Mouse (Mus musculus): ENCODE results near the gene Zfp687. TPM values are rescaled to one million over a fixed set of nuclear protein-coding genes. Genes with fewer than 3 reads are reported as not detected.

Zfp687 gene
- polyA plus RNA-seq, 2 experiments from 2014 or later: 10.9 to 24.0 TPM

DNA sequence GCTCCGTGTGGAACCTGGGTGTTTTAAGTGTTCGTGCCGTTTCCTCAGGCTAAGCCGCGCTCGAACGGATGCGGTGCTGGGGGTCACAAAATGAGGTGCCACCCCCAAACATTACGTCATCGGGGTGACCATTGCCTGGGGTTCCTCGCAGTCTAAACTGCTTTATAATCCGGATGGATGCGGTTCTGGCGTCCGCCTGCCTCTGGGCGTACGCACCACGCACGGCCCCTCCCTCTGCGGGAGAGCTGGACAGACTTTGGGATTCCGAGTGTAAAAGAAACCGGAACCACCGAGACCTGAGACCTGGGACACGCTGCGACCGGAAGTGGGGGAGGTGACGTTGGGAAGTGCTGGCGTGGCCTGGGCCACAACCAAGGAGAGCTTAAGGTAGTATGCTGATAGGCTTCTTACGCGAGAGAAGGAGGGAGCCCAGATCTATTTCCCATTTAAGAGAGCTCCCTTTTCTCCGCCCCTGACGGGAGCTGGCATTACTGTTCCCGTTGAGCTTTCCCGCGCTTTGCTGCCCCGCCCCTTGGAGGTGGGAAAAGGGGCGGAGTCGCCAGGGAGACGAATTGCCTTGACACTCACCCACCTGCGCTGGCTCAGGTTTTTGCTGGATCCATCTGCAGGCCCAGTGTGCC, 763 bp upstream of the Zfp687 start:
- peak; percentile 60 for ATAC-seq

- no peak for ATAC-seq
These were observed 658 bp downstream of the Zfp687 start for GRCm38 (mm10) chr3:95014428-95015151.

GRCm38 (mm10) chr3:95013699-95014427, 1.4 kb downstream of the Zfp687 start:
- no peak for ATAC-seq

GRCm38 (mm10) chr3:95012982-95013381, 2.3 kb downstream of the Zfp687 start:
- ATAC-seq: no peak

DNA sequence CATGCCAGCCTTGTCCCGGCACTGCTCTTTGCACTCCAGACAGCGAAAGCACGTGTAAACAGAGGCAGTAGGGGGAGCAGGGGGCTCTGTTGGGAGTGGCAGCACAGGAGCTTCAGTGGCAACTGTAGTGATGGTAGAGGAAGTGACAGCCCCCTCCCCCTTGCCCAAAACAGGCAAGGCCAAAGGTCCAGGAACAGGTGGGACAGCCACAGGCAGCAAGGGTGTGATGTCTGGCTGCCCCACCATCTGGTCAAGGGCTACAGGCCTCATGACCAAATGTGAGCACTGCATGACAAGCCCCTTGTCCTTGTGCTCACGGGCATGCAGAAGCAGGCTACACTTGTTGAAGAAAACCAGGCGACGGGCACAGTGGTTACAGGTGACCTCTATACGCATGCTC, 4.9 kb downstream of the Zfp687 start:
- no peak for ATAC-seq

- no peak for ATAC-seq
These were observed 7.5 kb downstream of the Zfp687 start for GRCm38 (mm10) chr3:95007706-95008105.

DNA sequence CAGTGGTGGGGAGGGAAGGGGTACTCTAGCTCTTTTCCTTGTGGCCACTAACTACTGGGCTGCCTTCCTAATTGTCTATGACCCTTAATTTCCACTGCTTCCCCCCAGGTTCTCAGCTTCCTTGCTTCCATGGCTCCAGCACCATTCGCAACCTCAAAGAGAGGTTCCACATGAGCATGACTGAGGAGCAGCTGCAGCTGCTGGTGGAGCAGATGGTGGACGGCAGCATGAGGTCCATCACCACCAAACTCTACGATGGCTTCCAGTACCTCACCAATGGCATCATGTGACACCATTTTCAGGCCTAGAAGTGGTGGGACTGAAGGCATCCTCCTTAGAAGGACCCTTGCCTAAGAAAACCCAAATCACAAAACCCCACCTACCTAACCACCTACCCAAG, 9.6 kb downstream of the Zfp687 start:
- ATAC-seq: no peak

GRCm38 (mm10) chr3:95003273-95003672, 12.0 kb downstream of the Zfp687 start:
- no peak for ATAC-seq

GRCm38 (mm10) chr3:95002569-95002968, 12.7 kb downstream of the Zfp687 start:
- no peak for ATAC-seq

- ATAC-seq: peak; percentile 90
These were observed 18.3 kb downstream of the Zfp687 start for GRCm38 (mm10) chr3:94996946-94997345.

DNA sequence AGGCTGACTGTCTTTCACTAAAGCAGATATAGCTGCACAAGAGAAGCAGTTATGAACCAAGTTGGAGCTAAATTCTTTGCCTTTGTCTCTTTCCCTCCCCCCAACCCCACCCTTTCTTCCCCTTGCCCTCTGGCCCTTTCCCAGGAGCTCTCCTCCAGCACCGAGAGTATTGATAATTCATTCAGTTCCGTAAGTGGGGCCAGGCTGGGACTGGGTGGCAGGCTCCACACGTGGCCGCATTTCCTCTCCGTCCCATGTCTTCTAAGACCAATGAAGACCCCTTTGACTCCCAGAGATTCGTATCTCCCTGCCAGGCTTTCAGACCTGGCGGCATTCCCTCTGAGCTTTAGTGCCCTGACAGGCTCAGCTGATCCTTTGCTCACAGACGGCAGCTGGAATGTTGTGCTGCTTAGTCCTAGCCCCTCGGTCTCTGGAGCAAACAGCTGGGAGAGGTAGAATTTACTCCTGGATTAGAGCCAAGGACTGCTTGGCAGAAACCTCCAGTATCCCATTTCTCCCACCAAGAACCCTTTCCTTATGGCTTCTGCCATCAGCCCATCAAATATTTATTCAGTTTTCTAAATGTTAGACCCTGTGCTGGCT, 26.0 kb downstream of the Zfp687 start:
- ATAC-seq: no peak

GRCm38 (mm10) chr3:94987578-94987977, 27.7 kb downstream of the Zfp687 start:
- no peak for ATAC-seq

DNA sequence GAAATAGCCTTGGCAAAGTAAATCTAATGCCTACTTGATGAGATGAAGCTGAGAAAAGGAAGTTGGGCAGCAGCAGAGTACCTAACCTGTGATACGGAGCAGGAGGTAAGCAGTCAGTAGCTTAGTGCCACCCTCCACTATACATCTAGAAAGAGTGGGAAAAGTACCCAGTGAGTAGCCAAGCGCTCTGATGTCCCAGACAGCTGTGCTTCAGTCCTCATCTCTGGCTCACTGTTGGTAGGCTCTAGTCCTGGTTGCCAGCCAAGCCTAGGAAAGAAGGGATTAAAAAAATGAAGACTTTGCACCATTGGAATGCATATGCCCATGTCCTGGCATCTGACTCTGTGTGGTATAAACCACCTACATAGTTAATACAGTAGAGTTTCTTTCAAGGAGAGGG, 29.7 kb downstream of the Zfp687 start:
- ATAC-seq: no peak

DNA sequence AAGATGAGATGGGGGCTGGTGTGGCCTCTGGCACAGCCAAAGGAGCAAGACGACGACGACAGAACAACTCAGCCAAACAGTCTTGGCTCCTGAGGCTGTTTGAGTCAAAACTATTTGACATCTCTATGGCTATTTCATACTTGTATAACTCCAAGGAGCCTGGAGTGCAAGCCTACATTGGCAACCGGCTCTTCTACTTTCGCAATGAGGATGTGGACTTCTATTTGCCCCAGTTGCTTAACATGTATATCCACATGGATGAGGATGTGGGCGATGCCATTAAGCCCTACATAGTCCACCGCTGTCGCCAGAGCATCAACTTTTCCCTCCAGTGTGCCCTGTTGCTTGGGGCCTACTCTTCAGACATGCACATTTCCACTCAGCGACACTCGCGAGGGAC, 30.9 kb downstream of the Zfp687 start:
- ATAC-seq: no peak

DNA sequence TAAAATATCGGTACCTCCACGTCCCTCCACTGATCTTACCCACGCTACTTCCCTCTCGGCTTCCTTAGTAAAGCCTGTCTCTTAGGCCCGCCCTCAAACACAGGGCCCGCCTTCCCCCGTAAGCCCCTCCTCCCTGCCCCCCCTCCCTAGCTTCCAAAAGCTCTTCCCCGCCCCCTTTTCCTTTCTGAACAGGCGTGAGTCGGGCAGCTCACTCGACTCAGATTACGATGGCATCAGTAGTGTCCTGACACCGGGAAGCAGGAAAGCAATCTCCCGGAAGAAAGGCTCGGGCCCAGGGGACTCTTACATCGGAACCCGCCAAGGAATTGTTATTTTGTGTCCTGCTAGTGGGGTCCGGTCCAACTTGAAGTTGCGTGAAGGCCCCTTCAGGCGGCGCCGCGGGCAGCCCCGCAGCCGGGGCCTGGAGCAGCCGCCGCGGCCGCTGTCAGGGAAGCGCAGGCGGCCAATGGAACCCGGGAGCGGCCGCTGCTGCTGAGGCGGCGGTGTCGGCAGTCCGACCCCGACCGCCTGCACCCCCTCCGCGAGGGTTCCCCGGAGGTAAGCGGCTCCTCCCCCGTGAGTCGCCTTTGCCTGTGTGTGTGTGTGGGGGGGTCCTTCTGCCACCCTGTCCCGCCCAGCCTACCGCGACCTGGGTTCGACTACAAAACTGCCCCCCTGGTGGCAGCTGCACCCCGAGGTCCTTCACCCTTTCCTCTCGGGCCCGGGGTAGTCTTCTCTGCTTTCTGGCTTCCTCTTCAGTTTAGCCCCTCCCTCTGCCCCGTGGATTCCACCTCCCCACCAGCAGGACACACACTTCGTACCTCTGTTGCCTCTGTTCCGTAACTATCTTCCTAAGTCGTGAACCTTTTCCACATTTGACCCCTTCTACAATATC, 40.5 kb downstream of the Zfp687 start, which contains the start of gene Pi4kb:
Pi4kb (plus strand) TSS at position 204 of the 895 bp plus-strand sequence.
- ATAC-seq: peak; percentile 90

GRCm38 (mm10) chr3:94974026-94974527, 41.2 kb downstream of the Zfp687 start:
- peak; percentile 7 for ATAC-seq

DNA sequence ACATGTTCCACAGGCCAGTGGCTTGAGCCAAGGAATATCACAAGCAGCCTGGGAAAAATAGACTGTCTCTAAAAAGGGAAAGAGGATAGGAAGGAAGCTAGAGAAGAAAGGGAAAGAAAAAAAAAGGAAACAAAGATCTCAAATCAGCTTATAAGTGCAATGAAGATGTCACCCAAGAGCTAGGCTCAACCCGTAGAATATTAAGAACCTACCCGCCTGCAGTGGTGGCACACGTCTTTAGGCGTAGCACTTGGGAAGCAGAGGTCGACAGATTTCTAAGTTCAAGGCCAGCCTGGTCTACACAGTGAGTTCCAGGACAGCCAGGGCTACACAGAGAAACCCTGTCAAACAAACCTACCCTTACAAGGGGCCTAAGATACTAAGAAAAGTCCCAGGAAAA, 41.6 kb downstream of the Zfp687 start:
- ATAC-seq: no peak

DNA sequence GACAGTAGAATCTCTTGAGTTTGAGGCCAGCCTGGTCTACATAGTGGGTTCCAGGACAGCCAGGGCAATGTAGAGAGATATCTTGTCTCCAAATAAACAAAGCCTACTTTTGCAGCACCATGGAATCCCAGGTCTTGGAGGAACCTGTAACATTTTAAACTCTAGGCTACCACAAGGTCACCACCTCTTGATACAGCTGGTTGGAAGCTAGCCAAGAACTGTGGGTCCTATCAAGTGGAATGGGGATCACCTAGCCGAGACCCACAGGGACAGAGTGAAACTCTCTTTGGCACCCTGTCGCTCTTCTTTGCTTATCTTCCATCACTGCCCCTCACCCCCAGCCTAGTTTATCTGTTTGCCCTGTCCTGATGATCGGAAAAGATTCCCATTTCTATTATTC, 42.7 kb downstream of the Zfp687 start:
- no peak for ATAC-seq

GRCm38 (mm10) chr3:94965878-94966277, 49.4 kb downstream of the Zfp687 start:
- ATAC-seq: no peak

DNA sequence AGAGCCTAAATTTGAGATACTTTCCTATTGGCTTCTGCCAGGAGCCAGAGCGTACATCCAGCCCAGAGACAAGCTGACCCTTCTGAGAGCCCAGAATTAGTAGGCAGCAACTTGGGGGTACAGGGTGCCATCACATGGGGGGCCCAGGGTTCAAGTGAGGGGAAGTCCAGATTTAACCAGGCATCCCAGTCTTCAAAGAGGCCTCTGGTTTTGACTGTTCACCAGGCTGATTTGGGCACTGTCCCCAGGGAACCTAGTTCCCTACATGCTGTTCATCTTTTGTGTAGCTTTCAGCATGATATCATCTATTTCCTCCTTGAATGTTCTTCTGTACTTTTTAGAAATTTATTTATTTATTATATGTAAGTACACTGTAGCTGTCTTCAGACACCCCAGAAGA, 50.3 kb downstream of the Zfp687 start:
- no peak for ATAC-seq

GRCm38 (mm10) chr3:94960322-94960721, 54.9 kb downstream of the Zfp687 start:
- no peak for ATAC-seq

DNA sequence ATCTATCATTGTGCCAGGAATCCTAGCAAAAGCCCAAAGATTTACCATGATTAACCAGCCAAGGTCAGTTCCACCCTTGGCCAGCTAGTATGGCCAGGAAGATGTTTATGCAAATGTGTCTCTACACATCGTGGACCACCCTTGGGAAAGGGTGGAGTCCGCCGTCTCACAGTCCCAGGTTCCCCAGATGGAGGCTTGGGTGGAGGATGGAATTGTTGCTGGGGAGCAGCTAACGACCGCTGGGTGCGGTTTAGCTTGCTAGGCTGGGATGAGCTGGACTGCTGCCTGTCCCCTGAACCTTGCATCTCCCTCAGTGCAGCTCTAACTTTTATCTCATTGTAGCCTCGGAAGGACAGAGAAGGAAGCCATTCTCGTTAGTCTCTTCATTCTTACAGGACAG, 55.4 kb downstream of the Zfp687 start:
- ATAC-seq: no peak

All from CD4-positive, CD25-positive, alpha-beta regulatory T cell, adult 4 months (primary cell).